Mouse (Mus musculus): ENCODE results near the gene H2afy2.

GRCm38 (mm10) chr10:61714771-61715461 lies 69.0 kb downstream of the H2afy2 start, which contains the start of gene Aifm2:
- TF ChIP-seq EP300 (IDR thresholded peaks at IDR 0.05; ENCODE audit: low read depth), result no peak
- TF ChIP-seq CTCF (IDR thresholded peaks at IDR 0.05; ENCODE audit: low read depth), result no peak
